Mouse (Mus musculus): ENCODE measurements around the gene Cep95. TPM values are rescaled to one million over a fixed set of nuclear protein-coding genes. Genes with fewer than 3 reads are reported as not detected.
A peak's percentile ranks its signal among the peaks of the same experiment; 100 is the strongest.
"Not testable (repeated sequence)": the region's sequence is repeated elsewhere in the genome, so short reads cannot be mapped to it uniquely, and the experiment has no call there.

Gene Cep95
- total RNA-seq, 2 experiments from 2014 or later, result 5.9 to 7.3 TPM

DNA sequence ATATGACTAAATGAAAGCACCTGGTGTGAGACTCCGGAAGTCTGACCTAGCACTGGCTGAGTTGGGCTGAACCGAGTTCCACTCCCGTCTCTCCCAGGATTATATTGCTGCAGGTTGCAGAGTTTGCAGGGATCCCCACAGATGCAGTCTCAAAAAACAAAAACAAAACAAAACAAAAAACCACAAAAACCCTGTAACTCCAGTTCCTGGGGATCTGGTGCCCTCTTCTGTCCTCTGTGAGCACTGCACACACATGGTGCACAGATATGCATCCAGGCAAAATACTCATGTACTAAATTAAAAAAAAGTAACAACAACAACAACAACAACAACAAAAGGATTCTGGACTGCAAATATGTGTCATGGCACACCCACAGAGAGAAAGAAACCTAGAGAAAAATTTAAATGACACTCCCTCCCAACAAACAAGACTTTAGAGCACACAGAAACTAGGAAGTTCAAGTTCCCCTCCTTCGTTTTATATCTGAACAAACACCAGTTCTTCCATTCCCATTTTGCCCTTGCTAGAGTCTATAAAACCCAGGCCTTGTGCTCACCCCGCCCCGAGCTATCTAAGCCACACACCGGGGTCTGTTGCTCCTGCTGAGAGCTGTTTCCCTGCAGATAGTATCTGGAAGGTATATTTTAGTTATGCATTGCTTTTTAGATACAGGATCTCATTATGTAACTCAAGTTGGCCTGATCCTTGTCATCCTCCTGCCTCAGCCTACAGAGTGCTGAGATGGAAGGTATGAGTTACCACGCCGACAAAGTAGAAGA is 18.7 kb upstream of the Cep95 start:
- no peak for DNase-seq (ENCODE audit: low spot score)
- intact Hi-C loops (cut with DNase I), result no loop called here

- DNase-seq (ENCODE audit: low spot score), result no peak
- intact Hi-C loops (cut with DNase I), result no loop called here
These were observed 16.0 kb upstream of the Cep95 start for GRCm38 (mm10) chr11:106773061-106773460.

DNA sequence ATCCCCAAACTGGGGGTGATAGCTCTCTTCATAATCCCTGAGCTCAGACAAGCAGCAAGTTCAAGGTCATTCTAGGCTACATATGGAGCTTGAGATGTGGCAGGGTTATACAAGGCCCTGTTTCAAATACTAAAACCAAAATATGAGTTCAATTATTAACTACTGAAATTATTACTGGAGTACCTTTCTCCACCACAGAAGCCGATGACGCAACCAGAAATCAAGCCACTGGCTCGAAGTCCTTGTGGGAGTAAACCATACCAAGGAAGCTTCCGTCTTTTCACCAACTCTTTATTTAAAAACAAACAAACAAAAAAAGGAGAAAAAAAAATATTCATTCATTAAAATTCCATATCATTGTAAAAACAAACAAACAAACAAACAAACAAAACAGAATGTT is 12.1 kb upstream of the Cep95 start:
- DNase-seq (ENCODE audit: low spot score), result no peak
- intact Hi-C loops (cut with DNase I), result no loop called here

DNA sequence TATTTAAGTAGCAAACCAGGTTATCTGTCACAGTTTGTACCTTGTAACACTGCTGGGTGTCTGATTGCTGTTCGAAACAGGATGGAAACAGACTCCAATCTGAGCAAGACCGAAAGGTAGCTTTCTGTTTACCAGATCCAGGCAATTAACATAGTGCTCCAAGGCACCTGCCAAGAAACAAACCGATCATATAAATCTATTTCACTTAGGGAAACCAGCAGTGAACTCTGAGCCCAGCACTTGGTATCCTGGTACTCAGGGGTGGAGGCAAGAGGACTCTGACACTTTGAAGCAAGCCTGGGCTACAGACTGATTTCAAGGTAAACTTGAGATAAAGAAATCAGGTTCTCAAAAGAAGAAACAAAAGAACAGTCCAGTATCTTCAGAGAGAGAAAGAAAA is 11.7 kb upstream of the Cep95 start:
- DNase-seq (ENCODE audit: low spot score), result no peak
- intact Hi-C loops (cut with DNase I), result no loop called here

- intact Hi-C loops (cut with DNase I), result no loop called here
- DNase-seq (ENCODE audit: low spot score), result no peak
These were observed 10.9 kb upstream of the Cep95 start for GRCm38 (mm10) chr11:106778132-106778531.

DNA sequence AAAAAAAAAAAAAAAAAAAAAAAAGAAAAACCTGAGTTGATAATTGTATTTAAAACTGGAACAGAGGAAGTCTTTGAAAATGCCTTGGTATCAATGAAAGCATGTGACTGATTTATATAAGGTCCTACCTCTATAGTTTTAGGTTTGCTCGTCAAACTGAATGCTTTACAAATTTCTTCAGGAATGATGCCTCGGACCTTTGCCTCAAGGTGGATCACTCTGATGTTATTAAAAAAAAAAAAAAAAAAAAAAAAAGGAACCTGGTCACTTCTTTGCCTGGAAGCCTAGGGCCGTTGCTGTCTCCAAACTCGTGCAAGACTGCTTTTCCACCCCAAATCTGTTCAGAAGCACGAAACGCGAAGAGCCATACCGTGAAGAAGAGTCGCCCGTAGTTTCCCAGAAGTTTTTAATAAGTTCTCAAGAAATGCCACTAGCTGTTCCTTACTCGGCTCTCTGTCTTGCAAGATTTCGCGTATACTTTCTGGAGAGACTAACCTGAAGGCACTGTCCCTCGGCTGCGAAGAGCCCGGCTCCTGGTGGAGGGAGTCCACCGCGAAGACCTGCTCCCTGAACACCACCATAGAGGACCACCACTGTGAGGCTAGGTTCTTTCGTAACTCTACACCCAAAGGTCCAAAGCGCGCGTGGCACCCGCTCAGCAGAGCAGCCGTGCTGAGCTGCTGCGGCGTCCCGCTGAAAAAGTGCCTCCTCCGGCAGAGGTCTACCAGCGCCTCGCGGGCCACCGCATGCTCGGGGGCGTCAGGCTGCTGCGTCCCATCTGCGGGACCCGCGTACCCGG is 10.3 kb upstream of the Cep95 start:
- no peak for DNase-seq (ENCODE audit: low spot score)
- intact Hi-C loops (cut with DNase I), result no loop called here

DNA sequence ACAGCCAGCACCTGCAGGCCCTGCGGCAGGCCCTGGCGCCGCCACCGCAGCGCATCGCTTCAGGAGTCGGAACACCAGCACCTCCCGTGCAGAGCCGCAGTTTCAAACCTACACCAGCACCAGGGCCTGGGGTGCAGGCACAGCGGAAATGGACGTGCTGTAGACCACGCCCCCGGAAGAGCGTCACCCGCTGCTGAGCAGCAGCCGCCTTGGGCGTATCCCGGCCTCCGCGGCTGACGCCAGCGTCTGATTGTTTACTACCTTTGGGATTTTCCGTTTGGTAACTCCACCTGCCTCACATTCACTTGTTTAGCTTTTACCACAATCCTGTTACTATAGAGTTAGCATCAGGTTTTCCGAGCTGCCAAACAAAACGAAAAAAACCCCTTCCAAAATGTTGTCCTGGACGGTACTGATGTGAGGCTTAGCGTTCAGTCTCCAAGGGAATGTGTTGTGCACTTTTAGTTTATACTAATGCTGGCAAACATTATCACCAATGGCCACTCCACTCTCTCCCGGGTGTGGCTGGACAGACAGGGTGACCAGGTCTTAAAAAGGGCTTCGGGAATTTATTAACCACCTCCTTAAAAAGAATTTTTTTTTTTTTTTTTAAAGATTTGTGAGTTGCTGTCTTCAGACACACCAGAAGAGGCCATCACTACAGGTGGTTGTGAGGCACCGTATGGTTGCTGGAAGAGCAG is 9.5 kb upstream of the Cep95 start, which contains the start of gene Polg2:
Polg2 (minus strand) TSS at position 150 of the 701 bp plus-strand sequence.
- peak; percentile 89 for DNase-seq (ENCODE audit: low spot score)
- intact Hi-C loops (cut with DNase I), result no loop called here

GRCm38 (mm10) chr11:106780089-106780425 is 9.0 kb upstream of the Cep95 start:
- DNase-seq (ENCODE audit: low spot score), result no peak
- intact Hi-C loops (cut with DNase I), result no loop called here

DNA sequence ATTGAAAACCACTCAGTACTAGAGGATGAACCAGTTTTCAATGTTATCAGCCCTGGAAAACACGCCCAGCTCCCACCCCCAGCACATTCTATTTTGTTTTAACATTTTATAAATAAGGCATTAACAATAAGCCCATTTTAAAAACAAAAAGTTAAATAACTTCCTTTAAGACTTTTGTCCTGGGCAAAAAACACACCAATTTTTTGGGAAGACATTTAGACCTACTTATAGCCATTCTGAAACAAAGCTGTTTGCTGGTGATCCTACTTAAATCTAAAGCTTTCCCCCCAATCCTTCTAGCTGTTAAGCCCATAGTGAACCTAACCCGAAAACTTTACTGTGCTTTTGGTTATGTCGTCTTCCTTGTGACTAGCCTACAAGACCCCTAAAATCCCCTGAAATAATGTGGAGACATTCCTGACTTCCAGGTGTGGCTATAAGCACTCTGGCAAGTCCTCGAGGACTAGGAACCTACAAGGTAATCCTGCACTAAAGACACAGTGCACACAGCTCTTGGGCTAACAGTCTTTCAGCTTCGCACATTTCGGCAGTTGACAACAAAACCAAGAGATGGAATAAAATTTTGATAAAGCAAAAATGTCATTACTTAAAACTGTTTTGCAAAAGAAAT is 8.3 kb upstream of the Cep95 start:
- intact Hi-C loops (cut with DNase I), result no loop called here
- DNase-seq (ENCODE audit: low spot score), result no peak

DNA sequence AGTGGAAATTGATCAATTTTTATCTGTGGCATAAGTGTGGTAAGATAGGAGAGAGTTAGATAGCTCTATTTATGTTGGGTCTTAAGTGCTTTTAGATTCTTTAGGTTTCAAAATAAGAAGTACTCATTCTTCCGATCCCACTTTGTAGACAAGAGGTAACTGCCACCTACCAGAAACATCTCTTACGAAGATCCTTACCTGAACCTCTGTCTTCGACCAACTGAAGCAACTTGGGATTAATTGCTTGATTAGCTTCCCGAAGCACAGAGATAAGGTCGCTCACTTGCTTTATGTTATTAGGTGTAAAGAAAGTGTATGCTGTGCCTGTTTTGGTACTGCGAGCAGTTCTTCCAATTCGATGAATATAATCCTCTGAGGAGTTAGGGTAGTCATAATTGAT is 6.8 kb upstream of the Cep95 start:
- intact Hi-C loops (cut with DNase I), result not testable (repeated sequence)

DNA sequence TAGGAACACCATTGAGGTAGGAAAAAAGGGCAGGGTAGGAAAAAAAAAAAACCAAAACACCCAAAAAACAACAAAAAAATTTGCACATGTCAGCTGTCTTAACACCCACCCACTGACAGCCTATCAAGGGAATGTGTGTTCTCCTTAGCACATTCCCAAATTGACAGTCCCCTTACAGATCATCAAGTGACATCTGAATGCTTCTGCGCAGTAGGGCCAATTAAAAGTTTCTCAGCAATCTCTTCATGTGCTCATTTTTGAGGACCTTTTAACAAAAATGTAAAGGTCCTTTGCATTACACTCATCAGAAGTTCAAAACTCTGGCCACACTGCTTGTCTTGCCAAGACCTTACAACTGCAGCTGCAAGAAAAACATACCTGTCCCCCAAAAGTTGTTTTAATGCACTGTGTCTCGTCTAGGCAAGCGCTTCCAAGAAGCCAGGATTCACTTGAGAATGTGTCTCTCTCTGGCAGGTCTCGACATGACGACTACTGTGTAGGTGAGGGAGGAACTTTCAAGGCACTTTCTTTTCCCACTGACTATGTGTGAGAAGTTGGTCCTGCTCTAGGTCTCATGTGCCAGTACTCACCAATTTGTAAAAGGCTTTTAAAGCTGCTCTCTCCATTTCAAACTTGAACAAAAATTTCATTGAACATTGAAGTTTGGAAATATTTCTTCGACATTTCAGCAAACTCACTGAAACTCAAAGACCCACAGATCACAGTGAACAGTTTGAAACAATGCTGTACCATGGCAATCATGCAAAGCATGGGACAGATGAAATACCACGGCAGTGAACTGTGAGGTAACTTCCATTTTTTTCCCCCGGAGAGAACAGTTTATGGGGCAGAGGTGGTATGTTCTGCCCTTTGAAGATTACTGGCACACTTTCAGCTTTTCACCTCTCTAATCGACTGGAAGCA is 5.9 kb upstream of the Cep95 start:
- no peak for DNase-seq (ENCODE audit: low spot score)
- intact Hi-C loops (cut with DNase I), result no loop called here

More for the DNA sequence above, 6.8 kb upstream of the Cep95 start:
- not testable (repeated sequence) for DNase-seq (ENCODE audit: low spot score)

DNA sequence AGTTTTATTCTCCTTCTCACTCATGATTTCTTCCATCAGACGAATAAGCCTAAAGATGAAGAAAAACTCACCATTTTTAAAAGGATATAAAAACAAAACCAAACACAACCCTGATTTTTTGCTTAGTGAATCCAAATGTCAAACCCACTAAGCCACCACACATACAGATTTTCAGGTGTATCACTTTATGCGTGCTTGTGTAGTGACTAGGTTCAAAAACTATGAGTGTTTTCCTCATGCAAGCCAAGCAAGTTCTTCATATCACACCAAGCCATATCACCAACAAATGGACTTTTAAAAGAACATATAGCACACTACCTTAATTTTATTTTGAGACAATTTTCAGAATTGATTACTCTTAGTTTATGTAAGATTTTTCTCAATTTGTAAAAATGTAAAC is 4.6 kb upstream of the Cep95 start:
- intact Hi-C loops (cut with DNase I), result no loop called here
- DNase-seq (ENCODE audit: low spot score), result no peak

DNA sequence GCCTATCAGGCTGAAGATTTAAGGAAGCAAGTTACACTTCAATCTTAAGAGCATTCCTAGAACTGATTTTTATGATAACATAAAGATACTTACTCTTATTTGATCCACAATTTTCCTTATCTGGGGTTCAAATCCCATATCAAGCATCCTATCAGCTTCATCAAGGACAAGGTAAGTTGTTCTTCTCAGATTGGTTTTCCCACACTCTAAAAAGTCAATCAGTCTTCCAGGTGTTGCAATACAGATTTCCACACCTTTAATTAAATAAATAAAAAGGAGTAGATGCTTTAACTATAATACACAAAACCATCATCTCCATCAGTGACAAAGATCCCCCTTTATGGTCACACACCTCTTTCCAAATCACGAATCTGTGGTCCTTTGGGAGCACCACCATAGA is 4.0 kb upstream of the Cep95 start:
- intact Hi-C loops (cut with DNase I), result no loop called here
- no peak for DNase-seq (ENCODE audit: low spot score)

GRCm38 (mm10) chr11:106787131-106788025 is 1.7 kb upstream of the Cep95 start:
- intact Hi-C loops (cut with DNase I), result no loop called here
- DNase-seq (ENCODE audit: low spot score), result peak; percentile 85

DNA sequence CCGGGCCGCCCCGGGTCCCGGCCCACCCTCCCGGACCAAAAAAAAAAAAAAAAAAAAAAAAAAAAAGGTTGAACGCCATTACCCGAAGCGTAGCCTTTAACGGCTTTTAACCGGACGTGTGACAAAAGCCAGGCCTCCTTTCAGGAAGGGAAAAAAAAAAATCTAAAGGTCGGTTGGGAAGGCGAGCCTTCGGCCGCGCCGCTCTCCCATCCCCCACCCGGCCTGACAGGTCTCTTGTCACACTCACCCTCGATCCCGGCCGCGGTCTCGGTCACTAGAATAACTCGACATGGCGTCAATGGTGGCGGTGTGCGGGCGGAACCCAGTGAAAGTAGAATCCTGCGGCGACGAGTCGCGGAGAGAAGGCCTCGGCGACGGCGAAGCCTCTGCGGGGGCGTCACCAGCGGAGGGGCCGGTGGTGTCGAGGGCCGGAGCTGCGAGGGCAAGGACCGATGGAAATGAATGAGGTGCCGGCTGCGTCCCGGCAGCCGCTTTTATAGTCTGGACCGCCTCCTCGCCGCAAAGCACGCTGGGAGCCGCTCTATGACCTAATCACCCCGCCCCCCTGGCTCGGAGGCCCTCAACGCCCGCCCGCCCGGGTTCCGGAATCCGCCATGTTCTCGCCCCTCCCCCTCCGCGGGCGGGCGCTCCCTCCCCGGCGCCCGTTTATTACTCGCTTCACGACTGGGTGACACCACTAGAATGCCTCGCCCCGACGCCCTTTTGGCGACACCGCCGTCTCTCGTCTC is 852 bp upstream of the Cep95 start:
- intact Hi-C loops (cut with DNase I), result no loop called here
- peak; percentile 96 for DNase-seq (ENCODE audit: low spot score)

DNA sequence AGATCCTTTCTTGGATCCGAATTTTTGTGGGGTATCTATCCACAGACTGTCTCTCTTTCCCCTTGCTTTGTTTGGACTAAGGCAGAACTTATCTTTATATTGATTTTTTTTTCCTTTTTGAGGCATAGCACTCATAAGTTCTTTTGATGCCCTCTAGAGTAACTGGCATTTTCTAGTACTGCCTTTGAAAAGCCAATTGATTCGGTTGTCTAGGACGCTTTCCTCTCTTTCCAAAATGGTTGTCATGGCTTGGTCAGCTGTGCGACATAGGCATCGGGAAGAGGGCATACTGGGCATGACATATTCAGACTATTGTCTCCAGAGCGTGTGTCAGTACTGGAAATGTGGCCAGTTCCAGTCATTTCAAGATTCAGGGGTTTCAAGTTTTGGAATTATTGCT is 597 bp downstream of the Cep95 start:
- DNase-seq (ENCODE audit: low spot score), result no peak
- intact Hi-C loops (cut with DNase I), result no loop called here

DNA sequence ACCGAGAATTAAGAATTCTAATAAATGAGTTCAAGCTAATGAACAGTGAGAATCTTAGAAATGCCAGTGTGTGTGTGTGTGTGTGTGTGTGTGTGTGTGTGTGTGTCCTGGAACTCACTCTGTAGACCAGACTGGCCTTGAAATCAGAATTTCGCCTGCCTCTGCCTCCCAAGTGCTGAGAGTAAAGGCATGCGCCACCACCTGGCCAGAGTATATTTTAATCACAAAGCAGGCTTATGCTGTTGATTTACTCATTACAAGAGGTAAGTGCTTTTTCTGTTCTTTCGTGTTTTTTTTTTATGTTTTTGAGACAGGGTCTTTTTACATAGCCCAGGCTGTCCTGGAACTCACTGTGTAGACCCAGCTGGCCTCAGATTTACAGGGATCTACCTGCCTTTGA is 4.8 kb downstream of the Cep95 start:
- DNase-seq (ENCODE audit: low spot score), result no peak
- intact Hi-C loops (cut with DNase I), result no loop called here

DNA sequence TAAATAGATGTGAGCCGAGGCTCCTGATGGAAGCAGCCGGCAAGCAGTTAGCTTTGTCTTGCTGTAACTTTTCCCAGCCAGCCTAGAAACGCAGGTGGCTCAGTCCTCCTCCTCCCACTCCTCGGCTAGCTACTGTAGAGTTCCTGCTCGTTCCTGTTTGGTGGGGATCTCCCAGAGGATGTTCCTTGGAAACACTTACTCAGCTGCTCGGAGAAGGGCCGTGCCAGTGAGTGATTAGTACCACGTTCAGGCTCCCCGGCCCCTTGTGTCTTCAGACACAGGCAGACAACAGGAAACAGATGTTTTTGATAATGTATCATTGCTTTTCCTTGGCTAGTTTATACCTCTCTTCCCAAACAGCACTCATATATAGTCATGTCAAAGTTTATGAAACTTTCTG is 6.6 kb downstream of the Cep95 start:
- no peak for DNase-seq (ENCODE audit: low spot score)
- intact Hi-C loops (cut with DNase I), result no loop called here
